Mouse (Mus musculus) right cerebral cortex, adult 18-20 months (tissue): ENCODE results near the gene Adcy7.

Experiments used
- DNase-seq: peaks from one replicate; pipeline ENCODE4 v3.0.0; 2022; ENCODE audit warnings: mixed read lengths

The Adcy7 gene

DNA sequence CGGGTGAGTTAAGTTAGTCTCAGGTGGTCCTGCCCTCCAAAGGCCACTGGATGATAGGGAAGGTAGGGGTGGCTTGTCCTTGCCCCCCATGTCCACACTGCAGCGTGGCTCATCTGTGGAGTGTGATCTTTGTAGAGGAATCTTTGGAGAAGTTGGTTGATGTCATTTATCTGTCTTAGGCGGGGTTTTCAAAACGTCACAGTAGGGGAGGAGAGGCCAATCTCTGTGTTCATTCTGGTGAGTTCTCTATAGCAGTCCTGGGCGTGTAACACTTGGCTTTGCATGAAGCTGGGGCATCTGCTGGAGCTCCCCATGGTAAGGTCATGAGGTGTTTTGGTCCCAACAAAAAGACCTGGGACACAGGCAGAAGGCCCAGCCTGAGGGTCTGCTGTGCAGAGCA is 1.9 kb downstream of the Adcy7 start:
- no peak for DNase-seq

DNA sequence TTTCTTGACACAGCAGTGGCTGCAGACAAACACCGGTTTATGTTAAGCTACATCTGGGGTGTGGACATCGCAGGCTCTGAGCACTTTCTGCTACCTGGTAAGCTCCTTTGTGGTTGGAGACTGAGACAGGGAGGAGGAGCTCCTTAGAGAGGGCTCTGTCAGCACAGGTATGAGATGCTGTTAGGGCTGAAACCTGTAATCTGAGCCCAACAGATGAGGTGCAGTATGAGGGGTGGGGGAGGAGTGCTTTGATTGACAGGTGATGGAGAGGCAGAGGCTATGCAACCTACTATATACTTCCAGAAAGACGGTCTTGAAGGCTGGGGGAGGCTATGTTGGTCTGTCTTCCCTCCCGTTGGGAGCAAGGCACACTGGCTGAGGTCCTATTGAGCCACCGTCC is 7.0 kb downstream of the Adcy7 start:
- no peak for DNase-seq

DNA sequence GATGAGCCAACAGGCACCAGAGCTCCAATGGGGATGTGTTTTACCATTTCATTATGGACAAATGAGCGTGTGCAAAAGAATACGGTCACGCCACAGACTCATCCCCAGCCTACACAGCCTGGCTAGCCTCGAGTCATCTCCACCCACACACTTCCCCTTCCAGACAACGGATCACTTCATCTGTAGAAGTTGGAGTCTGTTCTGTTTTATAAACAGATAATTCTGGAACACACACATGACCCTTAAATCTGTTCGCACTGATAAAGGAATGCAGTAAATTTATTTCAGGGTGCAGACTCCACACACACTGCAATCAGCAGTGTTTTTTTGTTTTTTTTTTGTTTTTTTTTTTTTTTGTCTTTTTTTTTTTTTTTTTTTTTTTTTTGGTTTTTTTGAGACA is 7.5 kb downstream of the Adcy7 start:
- DNase-seq: no peak

DNA sequence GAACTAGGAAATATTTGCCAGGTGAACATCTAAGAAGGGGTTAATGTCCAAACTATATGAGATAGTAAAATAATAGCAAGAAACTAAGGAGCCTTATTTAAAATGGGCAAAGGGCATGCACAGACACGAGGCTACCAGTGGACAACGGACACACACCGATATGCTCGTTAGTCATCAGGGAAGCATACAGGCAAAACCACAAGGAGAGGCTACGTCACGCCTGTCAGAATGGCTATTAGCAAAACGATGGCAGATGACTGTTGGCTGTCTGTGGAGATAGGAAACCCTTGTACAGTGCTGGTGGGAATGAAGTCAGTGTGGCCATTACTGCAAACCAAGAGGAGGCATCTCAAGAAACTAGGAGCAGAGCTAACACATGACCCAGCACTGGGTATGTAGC is 8.7 kb downstream of the Adcy7 start:
- DNase-seq: no peak

DNA sequence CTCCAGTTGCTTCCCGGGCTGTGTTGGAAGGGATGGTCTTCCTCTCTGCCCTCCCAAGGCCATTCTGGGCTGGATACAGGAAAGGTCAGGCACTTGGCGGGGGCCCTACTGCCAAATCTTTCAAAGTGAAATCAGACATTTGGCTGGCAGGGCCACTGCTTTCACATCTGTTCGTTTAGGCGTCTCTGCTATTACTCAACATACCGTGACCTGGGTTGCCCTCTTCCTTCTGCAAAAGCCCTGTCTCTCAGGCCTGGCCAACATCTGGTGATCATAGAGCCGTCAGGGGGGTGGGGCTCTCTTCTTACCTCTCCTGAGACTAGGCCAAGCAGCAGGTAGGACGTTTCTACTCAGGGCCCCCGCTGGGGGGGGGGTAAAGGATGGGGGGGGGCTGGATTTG is 10.5 kb downstream of the Adcy7 start:
- no peak for DNase-seq

DNA sequence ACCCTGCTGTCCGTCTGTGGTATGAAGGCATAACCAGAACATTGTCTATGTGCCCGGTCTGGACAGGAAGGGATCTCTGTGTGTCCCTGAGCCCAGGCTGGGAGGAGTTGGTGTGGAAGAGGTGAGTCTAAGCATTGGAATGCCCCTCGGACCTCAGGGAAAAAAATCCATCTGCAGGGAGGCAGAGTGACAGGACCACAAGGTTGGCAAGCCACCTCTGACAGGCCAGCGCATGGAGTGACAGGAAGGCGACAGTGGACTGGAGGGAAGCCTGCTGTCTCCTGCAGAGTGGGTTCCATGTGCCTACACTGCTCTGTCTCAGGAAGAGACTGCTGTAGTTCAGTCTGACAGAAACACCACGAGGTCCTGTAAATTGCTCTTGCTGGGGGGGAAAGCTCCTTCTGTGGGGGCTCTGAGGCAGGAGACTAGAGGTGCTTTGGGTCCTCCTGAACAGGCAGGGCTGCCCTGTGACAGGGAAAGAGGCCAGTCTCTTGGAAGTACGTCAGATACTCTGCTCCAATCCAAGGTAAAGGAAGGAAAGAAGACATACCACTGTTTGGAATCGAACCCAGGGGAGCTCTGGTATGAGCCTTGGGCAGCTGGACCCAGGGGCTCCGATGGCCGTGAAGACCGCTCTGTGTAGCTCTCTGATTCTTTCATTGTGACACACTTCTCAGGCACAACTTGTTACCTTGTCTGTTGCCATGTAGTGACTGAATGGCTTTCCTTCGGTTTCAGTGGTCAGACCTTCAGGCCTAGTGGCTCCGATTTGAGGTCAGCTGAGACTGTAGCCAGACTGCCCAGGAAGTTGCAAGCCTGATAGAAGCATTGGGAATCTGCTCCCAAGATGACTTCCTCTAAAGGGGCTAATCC is 11.3 kb downstream of the Adcy7 start:
- DNase-seq: no peak

DNA sequence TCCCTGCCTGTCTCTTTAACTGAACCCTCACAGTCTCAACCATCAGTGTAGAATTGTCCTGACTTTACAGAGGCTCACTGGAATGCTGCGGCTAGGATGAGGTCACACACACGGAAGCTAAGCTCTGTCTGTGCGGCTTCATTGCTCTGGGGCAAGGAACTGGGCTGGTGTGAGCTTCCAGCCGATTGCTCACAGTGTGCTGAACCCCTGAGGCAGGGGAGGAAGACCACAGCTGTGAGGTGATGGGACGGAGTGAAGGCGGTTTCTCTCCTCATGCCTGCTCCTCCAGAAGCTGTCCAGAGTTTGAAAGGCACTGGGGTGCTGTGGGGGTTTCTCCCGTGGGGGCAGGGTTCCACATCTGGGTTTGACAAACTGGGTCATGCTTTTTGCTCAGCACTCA is 12.5 kb downstream of the Adcy7 start:
- DNase-seq: no peak

DNA sequence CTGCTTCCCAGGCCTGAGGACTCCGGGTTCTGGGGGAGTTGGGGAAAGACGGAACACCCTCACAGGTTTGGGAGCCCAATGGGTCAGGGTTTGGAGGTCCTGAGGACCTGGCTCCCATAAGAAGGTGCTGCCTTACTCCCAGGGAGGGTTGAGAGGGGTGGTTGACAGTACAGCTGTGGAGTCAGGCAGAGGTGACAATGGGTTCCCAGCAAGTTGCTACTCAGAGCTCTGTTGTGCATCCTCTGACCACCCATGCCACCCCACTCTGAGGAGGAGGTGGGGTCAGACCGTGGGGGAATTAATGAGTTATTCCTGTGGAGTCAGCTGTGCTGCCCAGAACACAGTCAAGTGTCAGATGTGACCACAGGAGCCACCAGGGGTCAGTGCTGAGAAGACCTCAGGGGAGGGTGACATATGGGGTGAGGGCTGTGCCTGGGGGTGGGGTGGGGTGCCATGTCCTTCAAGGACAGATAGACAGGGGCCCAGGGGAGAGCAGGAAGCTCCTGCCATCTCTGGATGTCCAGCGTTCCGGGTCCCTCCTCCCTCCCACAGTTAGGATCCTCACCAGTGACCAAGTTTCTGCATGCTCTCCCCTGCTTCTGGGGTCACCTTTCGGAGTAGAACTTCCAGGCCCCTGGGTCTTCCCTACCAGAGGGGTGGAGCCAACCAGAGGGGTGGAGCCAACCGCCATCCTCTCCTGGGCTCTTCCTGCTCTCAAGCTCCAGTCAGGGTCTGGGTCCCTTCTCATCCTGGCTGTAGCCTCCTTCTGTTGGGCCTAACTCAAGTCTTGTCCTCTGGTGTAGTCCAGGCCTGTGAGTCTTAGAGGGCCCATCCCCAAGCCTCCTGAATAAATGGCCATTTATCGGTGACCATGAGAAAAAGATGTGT is 13.5 kb downstream of the Adcy7 start:
- DNase-seq: no peak

DNA sequence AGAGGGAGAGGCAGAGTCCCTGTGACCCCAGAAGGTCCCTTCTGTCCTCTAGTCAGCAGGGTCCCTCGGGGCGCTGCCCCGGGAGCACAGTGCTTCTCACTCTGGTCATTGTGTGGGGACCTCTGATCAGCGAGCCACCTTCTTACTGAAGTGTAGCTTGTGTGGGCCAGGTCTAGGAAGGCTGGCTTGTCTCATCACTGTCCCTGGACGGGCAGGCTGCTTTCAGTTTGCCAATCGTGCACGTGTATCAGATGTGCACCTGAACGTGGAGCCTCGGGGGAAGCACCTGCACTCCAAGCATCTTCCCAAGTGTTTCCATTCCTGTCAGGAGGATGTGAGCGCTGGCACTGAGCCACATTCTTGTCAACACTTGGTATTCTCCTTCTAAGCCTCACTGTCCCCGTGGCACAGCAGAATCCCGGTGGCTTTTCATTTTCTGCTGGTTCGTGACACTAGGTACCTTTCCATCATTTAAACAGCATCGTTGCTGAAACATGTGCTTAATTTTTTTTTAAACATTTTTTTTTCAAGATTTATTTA is 14.3 kb downstream of the Adcy7 start:
- no peak for DNase-seq

DNA sequence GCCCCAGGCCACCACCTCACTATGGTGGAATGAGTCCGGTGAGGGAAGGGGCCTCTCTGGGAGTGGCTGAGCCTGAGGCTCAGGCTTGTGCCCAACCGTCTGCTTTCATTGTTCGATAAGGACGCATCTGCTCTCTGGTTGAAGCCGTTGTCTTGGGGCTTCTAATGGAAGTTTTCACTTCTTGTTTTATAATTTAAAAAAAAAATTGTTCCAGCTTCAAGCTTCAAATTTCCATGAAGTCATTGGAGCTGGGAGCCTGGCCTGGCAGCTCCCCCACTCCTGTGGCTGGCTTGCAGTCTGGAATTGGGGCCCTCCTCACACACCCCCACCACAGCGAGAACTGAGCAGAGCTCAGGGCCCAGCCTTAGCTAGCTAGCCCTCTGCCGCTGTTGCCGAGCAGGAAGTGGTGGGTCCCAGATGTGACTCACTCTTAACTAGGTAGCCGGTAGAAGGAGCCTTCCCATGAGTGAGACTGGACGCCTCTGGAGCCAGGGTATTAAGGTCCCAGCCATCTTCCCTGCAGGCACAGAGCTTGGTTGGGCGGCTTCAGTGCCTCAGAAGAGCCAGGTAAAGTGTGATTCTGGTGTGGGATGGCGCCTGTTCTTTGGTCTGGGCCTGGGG is 16.5 kb downstream of the Adcy7 start:
- DNase-seq: no peak

DNA sequence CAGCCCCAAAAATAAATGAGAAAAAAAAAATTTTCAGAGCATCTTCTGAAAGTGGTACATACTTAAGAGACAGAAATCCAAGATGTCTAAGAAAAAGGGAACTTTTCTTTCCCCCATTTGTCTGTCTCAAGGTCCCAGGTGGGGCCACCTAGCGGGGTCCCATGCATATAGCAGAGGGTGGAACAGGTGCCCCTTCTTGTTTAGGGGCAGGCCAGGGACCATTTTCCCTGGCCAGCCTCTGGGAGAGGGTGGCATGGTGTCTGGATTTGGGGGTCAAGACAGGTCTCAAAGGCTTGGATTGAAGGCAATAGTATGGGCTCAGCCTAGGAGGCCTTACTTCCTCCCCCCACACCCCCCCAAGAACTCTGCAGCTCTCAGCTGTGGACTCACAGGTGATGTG is 17.7 kb downstream of the Adcy7 start:
- DNase-seq: no peak

DNA sequence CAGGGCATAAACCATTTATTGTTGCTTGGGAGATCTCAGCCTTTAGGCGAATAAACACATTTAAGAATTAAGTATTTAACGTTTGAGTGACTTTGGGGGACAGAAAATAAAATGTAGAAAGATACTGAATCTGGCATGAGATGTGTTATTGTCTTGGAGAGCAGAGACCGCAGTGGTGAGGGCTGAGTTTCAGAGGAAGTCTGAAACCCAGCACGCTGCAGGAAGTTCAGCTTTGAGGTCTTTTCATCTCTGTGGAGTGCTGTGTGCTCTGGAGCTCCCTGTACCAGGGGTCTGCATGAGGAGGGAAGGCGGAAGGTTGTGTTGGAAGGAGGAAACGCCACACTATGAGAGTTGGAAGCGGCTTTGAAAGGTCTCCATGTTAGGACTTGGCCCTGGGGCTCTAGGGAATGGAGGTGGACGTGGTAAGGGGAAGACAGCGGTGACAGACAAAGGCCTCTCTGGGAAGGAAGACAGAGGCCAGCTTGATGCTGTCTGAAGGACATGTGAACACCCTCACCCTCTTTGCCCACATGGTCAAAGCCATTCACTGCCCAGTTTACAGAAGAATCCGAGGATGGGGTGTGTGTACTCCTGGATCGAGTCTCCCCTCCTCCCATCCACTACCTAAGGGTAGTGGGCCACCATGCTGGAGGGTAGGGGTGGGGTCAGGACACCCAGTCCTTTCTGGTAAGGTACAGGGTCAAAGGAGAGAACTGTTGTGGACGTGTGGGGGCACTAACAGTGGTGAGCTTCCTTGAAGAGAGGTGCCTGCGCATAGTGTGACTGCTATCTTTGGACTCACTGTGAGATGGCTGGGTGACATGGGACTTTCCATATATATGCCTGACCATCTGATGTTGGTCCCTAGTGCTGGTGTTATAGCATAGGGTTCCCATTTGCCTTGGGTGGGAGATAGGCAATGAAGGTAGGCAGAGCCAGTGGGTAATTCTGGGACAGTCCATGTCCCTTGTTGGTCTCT is 18.4 kb downstream of the Adcy7 start:
- DNase-seq: no peak

DNA sequence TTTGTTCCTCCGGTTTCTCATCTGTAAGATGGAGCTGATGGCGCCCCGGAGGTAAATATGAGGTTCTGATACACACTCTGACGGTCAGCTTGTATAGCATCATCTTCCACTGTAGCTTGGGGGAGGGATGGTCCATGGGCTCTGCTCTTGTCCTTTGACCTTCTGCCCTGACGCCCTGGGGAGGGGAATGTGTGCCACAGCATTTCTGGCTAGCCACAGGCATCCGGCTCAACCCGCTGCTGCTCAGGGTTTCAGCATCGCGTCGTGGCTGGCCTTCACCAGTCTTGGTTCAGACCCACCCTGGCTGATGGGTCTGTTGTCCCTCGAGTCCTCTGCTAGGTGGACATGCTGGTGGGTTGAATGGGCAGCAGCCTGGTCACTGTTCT is 19.1 kb downstream of the Adcy7 start:
- no peak for DNase-seq

DNA sequence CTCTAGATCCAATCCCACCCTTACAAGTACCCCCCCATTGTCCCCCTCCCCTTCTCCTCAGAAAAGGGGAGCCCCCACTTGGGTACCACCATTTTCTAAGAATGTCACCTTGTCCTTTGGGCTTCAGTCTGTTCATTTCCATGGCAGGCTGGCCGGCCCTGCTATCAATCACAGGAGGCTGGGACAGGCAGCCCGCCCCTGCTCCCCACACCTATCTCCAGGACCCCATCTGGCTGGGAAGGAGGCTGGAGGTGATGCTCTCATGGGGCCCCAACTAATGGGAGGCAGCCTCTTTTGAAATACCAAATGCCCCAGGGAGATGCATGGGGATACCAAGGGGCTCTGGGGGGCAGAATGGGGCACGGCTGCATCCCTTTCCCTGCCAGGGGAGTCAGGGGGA is 20.7 kb downstream of the Adcy7 start:
- no peak for DNase-seq

DNA sequence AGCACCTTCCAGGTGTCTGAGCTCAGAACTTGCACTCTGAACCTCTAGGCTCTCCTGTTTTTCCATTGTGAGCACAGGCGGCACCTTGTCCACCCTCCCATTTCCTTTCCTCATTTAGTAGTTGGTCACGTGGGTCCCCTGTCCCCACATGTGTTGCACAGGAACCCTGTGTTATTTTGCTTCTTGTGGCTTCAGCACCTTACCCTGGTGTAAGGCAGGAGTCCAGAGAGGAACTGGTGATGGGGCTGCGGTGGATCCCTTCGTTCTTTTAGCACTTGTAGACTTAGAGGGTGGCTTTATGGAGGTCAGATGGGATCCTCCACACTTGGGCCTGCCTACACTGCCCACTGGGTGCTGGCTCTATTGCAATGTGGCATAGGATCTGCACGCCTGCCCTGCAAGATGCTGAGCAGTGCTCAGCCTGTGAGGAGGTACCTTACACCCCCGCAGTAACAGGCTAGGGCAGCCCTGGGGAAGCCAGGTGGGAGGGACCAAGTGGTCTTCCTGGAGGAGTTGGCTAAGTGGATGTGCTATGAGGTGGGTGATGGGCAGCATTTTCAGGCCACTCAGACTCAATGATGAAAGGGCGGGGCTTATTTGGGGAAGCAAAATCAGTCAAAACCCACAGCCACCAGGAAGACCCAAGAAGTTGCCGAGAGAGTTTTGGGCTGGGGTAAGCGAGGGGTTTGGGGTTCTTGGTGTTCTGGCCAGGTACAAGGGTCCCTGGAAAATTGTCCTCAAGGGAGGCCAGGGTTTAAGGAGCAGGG is 21.6 kb downstream of the Adcy7 start:
- no peak for DNase-seq

DNA sequence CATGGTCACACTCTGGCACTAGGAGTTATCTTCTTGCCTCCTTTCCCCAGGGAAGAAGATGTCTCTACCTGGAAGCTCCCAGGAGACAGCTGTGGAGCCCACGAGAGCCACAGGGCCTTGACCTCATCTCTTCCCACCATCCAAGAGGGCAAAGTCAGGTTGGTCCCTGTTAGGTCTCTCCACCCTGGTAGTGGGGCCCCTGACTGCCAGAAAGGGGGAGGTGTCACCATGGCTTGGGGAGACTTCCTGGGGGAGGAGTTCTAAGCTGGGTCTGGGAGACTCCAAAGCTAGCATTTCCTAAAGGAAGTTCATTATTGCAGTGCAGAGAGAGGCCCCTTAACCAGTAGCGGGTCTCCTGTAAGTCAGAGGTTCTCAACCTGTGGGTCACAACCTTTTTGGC is 22.8 kb downstream of the Adcy7 start:
- DNase-seq: no peak

DNA sequence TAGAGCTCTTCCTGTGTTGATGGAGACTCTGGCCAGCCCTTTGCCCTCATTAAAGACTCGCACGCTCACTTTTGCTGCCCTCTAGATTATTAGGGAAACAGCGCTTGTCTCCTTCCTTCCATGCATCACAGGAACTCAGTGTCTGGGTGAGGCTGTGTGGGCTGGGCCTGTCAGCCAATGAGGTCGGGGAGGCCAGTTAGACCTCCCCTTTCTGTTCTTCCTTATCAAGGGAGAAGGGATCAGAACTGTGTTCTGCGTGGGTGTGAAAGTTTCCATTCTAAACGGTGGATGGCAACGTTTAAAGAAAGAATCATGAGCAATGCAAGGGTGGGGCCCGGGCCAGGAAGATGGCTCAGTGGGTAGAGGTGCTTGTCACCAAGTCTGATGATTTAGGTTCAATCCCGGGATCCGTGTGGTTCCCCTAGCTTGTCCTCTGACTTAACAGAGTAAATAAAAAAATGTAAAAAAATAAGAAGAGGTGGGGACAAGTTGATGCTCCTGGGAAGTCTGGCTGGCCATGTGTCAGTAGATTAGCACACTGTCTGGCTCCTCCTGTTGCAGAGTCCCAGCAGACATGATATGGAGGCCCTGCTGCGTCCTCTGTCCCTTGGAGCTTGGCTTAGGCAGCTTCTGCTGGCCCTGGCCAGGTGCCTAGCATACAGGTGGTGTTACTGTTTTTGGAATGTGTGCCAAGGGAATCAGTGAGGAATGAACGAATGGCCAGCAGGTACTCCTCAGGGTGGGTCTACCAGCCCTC is 26.0 kb downstream of the Adcy7 start:
- no peak for DNase-seq

DNA sequence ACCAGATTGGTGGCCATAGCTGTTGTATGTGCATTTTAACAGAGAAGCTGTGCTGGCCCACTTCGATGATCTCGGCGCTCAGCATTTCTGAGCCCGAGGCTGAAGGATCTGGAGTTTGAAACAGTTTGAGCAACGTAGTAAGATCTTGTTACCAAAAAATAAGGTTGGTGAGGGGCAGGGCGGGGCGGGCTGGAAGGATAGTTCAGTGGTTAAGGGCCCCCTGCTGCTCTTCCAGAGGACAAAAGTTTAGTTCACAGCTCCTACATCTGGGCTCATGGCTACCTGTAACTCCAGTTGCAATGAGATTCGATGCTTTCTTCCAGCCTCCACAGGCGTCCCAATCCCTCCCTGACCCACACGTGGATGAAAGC is 26.5 kb downstream of the Adcy7 start:
- DNase-seq: no peak

DNA sequence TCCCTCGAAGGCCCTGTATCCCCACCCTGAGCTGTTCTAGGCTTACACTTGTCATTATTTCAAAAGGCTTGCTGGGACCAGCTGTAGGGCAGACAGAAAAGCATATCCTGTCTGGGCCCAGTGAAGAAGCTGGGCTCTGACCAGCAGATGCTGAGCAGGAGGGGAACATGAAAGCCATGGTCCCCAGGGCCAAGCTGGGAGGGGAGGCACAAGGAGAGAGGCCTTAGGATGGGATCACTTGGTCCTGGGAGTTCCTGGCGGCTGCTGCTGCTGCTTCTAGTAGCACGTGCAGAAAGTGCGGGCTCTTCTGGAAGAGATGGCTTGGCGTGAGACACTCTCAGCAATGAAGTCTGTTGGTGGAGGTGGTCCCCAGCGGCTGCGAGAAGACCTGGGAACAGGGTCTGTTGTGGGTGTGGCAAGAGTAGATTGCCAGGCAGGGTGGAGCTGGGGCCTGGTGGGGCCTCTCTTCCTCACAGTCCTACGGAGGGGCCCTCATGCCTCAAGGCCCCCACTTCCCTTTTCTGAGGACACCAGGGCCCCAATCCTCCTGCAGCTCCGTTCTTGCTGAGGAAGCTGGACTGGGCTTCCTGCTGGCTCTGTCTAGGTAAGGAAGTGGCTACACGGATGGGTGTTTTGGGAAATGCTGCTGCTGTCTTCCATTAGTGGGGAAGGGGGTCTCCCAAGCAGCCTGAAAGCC is 27.9 kb downstream of the Adcy7 start:
- no peak for DNase-seq
